Mouse (Mus musculus) forebrain, embryonic 11.5 days (tissue): Measurements from ENCODE around the gene Fbxw9. TPM values are rescaled to one million over a fixed set of nuclear protein-coding genes. Genes with fewer than 3 reads are reported as not detected.

ENCODE experiments used
- ATAC-seq: fragments of 200-750 bp; cut with Nextera tagmentation; replicated peaks from 2 replicates; pipeline ENCODE4 v1.8.0; 2017; ENCODE audit warnings: moderate TSS enrichment; ENCODE audit not compliant: low FRiP score
- DNase-seq: peaks from one replicate; pipeline ENCODE4 v3.0.0-alpha.2; 2017; ENCODE audit warnings: low spot score
- H3K27ac ChIP-seq: fragments of 300-500 bp; sonication (generic); 2 replicates; pipeline ENCODE4 v1.5.1; 2014; ENCODE audit warnings: low read depth, low read length
- H3K27me3 ChIP-seq: fragments of 300-500 bp; sonication (generic); 2 replicates; pipeline ENCODE4 v1.6.1; 2014; ENCODE audit warnings: mild to moderate bottlenecking, low read length, mixed read lengths; ENCODE audit not compliant: control insufficient read depth, insufficient read depth
- H3K36me3 ChIP-seq: fragments of 300-500 bp; sonication (generic); 2 replicates; pipeline ENCODE4 v1.6.1; 2014; ENCODE audit warnings: mild to moderate bottlenecking, low read length, moderate library complexity, mixed read lengths; ENCODE audit not compliant: control insufficient read depth, insufficient read depth
- H3K4me1 ChIP-seq: fragments of 300-500 bp; sonication (generic); replicated peaks from 2 replicates; pipeline ENCODE4 v1.6.1; 2014; ENCODE audit warnings: low read length, mixed read lengths; ENCODE audit not compliant: control insufficient read depth, insufficient read depth
- H3K4me2 ChIP-seq: fragments of 300-500 bp; sonication (generic); 2 replicates; pipeline ENCODE4 v1.6.1; 2014; ENCODE audit warnings: low read depth, mild to moderate bottlenecking, low read length, moderate library complexity, mixed read lengths; ENCODE audit not compliant: severe bottlenecking
- H3K4me3 ChIP-seq: fragments of 300-500 bp; sonication (generic); 2 replicates; pipeline ENCODE4 v1.5.1; 2014; ENCODE audit warnings: low read depth, low read length
- H3K9ac ChIP-seq: fragments of 300-500 bp; sonication (generic); 2 replicates; pipeline ENCODE4 v1.6.1; 2014; ENCODE audit warnings: low read length
- H3K9me3 ChIP-seq: fragments of 300-500 bp; sonication (generic); 2 replicates; pipeline ENCODE4 v1.6.1; 2016; ENCODE audit warnings: low read length, mixed read lengths; ENCODE audit not compliant: control insufficient read depth
- WGBS: fragments of 180-500 bp; shearing (Covaris S2); extraction: QIAGEN DNeasy Blood & Tissue Kit; methylation state at CpG from one replicate; pipeline ENCODE4 v1.1.7; 2014; 5-methylcytosine and 5-hydroxymethylcytosine counted together
- polyA plus RNA-seq: library from polyadenylated mRNA; unstranded; fragments of >200 nt; fragmentation: Nextera tagmentation; extraction: Ambion mirVana; gene quantifications from 2 replicates; pipeline ENCODE4 v1.2.1, GENCODE M21; 2014

Gene Fbxw9
- polyA plus RNA-seq, result 23.8 and 33.8 TPM in 2 replicates

DNA sequence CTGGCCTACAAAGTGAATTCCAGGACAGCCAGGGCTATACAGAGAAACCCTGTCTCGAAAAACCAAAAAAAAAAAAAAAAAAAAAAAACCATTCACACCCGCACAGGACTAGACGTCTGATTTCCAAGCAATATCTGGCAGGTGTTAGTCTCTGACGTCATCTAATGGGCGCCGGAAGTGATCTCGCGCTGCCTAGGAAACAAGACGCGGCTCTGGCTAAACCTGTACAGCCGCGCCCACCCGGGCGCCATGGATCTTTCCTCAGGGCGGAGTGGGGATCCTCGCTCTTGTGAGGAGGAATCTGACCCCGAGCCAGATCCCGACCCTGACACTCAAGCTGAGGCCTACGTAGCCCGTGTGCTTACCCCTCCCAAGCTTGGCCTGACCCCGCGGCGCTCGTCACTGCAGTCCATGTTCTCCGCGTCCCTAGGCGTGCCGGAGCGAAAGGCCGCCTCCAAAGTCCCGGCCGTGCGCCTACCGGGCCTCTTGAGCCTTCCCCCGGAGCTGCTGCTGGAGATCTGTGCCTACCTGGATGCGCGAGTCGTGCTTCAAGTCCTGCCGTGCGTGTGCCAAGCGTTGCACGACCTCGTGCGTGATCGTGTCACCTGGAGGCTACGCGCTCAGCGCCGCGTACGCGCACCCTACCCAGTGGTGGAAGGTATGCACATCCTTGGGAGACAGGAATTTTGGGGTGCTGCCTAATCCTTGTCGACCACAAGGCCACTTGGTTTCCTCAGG is at the start of gene Fbxw9:
Gene Fbxw9 (plus strand): TSS at position 177 of the 738 bp plus-strand sequence.
- Histone ChIP-seq H3K4me1 (peaks cover 4% of the 10 kb centered on the region; the same call in 1 of the 2 replicates), H3K4me2 (peak within 1 kb of the TSS; percentile 92), H3K9ac (peak within 1 kb of the TSS; percentile 63), H3K4me3 (peak within 1 kb of the TSS; percentile 79), H3K27me3 (no peaks in the 10 kb centered on the region), H3K27ac (no peak within 1 kb of the TSS), H3K9me3 (no peaks in the 10 kb centered on the region), H3K36me3 (peaks cover 5% of the 10 kb centered on the region; the same call in 1 of the 2 replicates)
- DNase-seq (peak; percentile 93), ATAC-seq (peak; percentile 92)
- under 1% methylated on average over 52 of the region's 53 CpGs for WGBS

DNA sequence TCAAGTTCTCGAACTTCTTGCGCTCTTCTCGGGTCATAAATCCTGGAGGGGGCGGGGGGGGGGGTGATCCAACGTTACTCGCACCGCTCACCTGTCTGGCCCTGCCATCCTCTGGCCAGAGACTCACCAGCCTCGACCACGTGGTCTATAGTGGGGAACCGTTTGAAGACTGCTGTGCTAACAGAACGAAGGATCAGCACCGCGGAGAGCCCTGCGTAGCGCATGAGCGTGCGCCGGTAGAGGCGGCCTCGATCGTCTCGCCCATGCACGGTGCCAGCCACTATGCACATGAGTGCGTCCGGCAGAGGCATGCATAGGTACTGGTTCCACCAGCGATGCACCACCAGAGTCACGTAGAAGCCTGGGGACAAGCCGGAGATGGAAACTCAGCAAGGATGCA is 48.6 kb upstream of the Fbxw9 start:
- 15% methylated on average over 28 of the region's 28 CpGs for WGBS
- DNase-seq (no peak), ATAC-seq (no peak)
- Histone ChIP-seq H3K4me1 (0 out of 2 replicates have a peak, but pooled peaks cover 1% of the 10 kb centered on the region), H3K27ac (no peak overlapping the region), H3K9me3 (no peaks in the 10 kb centered on the region), H3K4me3 (no peak overlapping the region), H3K27me3 (peaks cover 16% of the 10 kb centered on the region), H3K9ac (no peak overlapping the region), H3K4me2 (no peak overlapping the region), H3K36me3 (no peaks in the 10 kb centered on the region)

DNA sequence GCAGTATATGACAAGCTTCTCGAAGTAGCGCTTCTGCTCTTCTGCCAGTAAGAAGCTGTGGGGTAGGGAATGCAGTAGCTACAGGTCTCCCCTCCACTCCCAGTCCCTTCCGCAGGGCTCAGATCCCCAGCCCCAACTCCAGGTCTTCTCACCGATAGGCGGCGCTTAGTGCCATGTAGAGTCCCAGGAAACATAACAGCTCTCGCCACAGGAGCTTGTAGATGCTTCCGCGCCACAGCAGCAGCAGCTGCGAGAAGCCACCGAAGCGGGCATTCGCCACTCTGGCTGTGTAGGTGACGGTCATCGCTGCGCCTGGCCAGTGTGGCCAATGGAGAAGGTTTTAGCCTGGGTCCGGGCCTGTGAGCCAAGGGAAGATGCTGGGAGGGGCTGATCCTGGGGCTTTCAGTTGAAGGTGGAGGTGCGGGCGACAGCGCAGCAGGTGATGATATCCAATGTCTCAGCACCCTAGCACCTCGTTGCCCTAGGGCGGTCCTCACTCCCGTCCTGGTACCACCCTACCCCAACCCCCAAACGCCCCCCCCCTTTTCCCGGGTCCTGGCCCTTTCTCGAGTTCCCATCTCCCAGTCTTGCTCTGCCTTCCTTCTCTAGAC is 46.5 kb upstream of the Fbxw9 start:
- H3K27me3 ChIP-seq, result peaks cover 16% of the 10 kb centered on the region
- peak overlapping the region; percentile 22 for H3K4me3 ChIP-seq
- peak; percentile 88 for DNase-seq
- WGBS, result 7% methylated on average over 25 of the region's 26 CpGs
- H3K4me1 ChIP-seq, result 0 out of 2 replicates have a peak, but pooled peaks cover 1% of the 10 kb centered on the region
- H3K4me2 ChIP-seq, result peak overlapping the region; percentile 64
- no peak overlapping the region for H3K27ac ChIP-seq
- H3K9ac ChIP-seq, result peak overlapping the region; percentile 46; the same call in 1 of the 2 replicates
- no peaks in the 10 kb centered on the region for H3K9me3 ChIP-seq
- no peaks in the 10 kb centered on the region; the same call in 1 of the 2 replicates for H3K36me3 ChIP-seq
- peak; percentile 56; the same call in 1 of the 2 replicates for ATAC-seq

DNA sequence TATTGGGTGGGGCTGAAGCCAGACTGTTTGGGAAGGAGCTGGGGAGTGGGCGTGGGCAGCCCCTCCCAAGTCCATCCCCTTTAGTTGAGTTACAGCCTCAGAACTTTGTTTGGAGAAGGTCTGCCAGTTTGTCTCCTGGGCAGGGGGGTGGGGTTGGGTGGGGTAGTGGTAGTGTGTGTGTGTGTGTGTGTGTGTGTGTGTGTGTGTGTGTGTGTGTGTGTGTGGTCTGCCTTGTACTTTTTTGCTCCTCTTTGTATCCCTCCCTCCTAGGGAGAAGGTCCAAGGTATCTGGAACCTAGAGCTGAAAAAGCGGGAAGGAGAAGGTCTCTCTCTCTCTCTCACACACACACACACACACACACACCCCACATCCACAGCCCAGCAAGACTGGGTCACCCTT is 45.4 kb upstream of the Fbxw9 start, which contains the start of gene Best2:
Gene Best2 (minus strand): TSS at position 101 of the 400 bp plus-strand sequence.
- H3K9ac ChIP-seq, result peak within 1 kb of the TSS; percentile 46; the same call in 1 of the 2 replicates
- ATAC-seq, result no peak
- peak within 1 kb of the TSS; percentile 64 for H3K4me2 ChIP-seq
- H3K4me3 ChIP-seq, result peak within 1 kb of the TSS; percentile 22
- no peak for DNase-seq
- H3K27me3 ChIP-seq, result peaks cover 16% of the 10 kb centered on the region
- H3K36me3 ChIP-seq, result peaks cover 2% of the 10 kb centered on the region; the same call in 1 of the 2 replicates
- no peak within 1 kb of the TSS for H3K27ac ChIP-seq
- no peaks in the 10 kb centered on the region for H3K9me3 ChIP-seq
- WGBS, result 53% methylated on average over 2 of the region's 2 CpGs
- 0 out of 2 replicates have a peak, but pooled peaks cover 1% of the 10 kb centered on the region for H3K4me1 ChIP-seq

DNA sequence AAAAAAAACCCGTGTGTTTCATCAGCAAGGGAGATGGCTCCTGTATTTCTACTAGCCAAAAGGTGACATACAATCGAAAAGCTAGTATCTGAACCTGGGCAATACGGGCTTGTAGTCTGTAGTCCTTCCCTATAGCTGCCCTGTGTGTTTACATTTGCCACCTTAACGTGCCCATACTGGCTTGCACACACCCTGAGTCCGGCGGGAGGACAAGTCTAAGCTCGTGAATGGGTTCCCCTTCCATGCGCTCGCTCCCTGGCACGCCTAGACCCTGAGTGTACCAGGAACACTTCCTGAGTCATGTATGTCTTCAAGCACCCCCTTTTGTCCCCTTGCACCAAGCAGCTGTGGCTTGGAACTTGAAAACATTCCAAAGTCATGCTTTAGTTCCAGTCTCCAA is 43.1 kb upstream of the Fbxw9 start:
- ATAC-seq, result no peak
- H3K27ac ChIP-seq, result no peak overlapping the region
- H3K9ac ChIP-seq, result no peak overlapping the region
- H3K9me3 ChIP-seq, result no peaks in the 10 kb centered on the region
- no peak for DNase-seq
- H3K27me3 ChIP-seq, result peaks cover 4% of the 10 kb centered on the region; the same call in 1 of the 2 replicates
- WGBS, result 70% methylated on average over 10 of the region's 10 CpGs
- no peak overlapping the region for H3K4me2 ChIP-seq
- H3K36me3 ChIP-seq, result peaks cover 2% of the 10 kb centered on the region; the same call in 1 of the 2 replicates
- no peak overlapping the region for H3K4me3 ChIP-seq
- H3K4me1 ChIP-seq, result 0 out of 2 replicates have a peak, but pooled peaks cover 1% of the 10 kb centered on the region

DNA sequence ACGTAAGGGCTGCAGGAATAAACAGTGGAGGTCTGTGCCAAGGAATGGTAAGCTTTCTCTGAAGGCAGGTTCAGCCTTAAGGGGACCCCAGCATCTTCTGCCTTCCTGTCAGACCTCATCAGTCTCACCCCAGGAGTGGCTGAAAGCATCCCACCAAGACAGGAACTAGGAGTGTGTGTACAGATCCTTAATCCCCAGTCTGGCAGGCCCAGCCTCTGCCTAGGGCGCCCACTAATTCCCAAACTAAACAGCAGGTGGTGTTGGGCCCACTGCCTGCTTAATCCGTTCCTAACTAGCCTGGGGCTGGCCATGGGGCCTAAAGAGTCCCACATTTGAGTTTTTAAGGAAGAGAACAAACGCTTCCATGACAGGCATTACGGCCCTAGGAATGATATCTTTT is 42.6 kb upstream of the Fbxw9 start:
- ATAC-seq, result no peak

DNA sequence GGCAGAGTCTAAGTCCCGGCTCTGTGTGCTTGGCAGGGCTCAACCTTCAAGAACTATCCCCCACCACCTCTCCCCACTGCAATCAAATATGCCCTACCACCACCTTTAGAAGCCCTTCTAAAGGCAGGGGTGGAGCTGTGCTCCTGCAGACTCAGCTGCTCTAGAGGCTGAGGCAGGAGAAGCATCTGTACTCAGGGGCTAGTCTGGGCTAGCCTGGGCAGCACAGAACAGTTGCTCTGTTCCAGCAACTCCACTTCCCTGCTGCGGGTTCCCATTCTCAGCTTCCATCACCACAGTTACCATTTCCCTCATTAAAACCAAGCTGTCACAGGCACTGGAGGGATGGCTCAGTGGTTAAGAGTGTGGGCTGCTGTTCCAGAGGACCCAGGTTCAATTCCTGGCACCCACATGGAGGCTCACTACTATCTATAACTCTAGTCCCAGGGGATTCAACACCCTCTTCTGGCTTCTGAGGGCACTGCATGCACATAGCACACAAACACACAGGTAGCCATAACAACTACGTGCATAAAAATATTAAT is 38.3 kb upstream of the Fbxw9 start:
- no peak for ATAC-seq
- H3K27ac ChIP-seq, result no peak overlapping the region
- 97% methylated on average over 3 of the region's 3 CpGs for WGBS
- H3K36me3 ChIP-seq, result peaks cover 7% of the 10 kb centered on the region; the same call in 1 of the 2 replicates
- no peak overlapping the region for H3K4me3 ChIP-seq
- no peak overlapping the region for H3K4me2 ChIP-seq
- H3K9me3 ChIP-seq, result no peaks in the 10 kb centered on the region
- H3K9ac ChIP-seq, result no peak overlapping the region
- no peaks in the 10 kb centered on the region for H3K27me3 ChIP-seq
- peaks cover 9% of the 10 kb centered on the region for H3K4me1 ChIP-seq
- peak; percentile 32 for DNase-seq

More for the DNA sequence above, 42.6 kb upstream of the Fbxw9 start:
- Histone ChIP-seq H3K9ac (no peak overlapping the region), H3K27me3 (peaks cover 3% of the 10 kb centered on the region; the same call in 1 of the 2 replicates), H3K27ac (no peak overlapping the region), H3K4me2 (no peak overlapping the region), H3K36me3 (peaks cover 2% of the 10 kb centered on the region; the same call in 1 of the 2 replicates), H3K9me3 (no peaks in the 10 kb centered on the region), H3K4me3 (no peak overlapping the region), H3K4me1 (0 out of 2 replicates have a peak, but pooled peaks cover 1% of the 10 kb centered on the region)
- 22% methylated on average over 5 of the region's 5 CpGs for WGBS
- DNase-seq, result no peak

DNA sequence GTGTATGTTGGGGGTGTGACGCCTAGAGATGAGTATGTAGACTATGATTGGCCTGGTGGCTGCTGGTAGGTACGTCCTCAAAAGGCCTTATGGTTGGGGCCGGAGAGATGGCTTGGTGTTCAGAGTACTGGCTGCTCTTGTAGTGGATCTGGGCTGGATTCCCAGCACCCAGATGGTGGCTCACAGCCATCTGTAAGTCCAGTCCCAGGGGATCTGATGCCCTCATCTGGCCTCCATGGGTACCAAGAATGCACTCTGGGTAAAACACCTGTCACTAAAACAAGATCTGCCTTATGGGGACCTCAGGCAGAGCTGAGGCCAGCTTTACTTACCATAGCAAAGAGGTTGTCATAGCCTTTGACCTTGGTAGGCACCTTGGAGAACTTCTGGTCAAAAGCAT is 36.0 kb upstream of the Fbxw9 start:
- no peak overlapping the region; the same call in 1 of the 2 replicates for H3K4me3 ChIP-seq
- H3K9ac ChIP-seq, result no peak overlapping the region
- peaks cover 18% of the 10 kb centered on the region for H3K4me1 ChIP-seq
- H3K9me3 ChIP-seq, result no peaks in the 10 kb centered on the region
- peaks cover 7% of the 10 kb centered on the region; the same call in 1 of the 2 replicates for H3K36me3 ChIP-seq
- DNase-seq (peak; percentile 47), ATAC-seq (no peak)
- H3K27me3 ChIP-seq, result no peaks in the 10 kb centered on the region
- peak overlapping the region; percentile 6; the same call in 1 of the 2 replicates for H3K4me2 ChIP-seq
- H3K27ac ChIP-seq, result no peak overlapping the region
- 99% methylated on average over 3 of the region's 3 CpGs for WGBS
